In genomic region chr12:17711731-17712388, GRCm38 (mm10) we compare ENCODE assay signal across 13 mouse cellular contexts. TPM values are rescaled to one million over a fixed set of nuclear protein-coding genes. Genes with fewer than 3 reads are reported as not detected.
DNase-seq lines count a peak whose midpoint lies in the region; ATAC-seq lines count a peak whose summit lies in the region.
"Had no signal": no experiment of that assay in that cellular context is flagged by ENCODE, and none has a peak within 500 bp of the region (broad histone marks: within the 10 kb centered on the region; RNA-seq: fewer than 3 reads in every experiment).

No protein-coding gene starts in this region.

- no peak overlapping the region for H3K4me3 ChIP-seq in limb, embryonic 10.5 days
- H3K4me3 ChIP-seq in forebrain, embryonic 16.5 days (replicated peaks; ENCODE audit: low read length) = no peak overlapping the region
- H3K4me3 ChIP-seq: heart, adult 2 months had no signal

- H3K9me3 ChIP-seq in limb, embryonic 10.5 days (replicated peaks) = no peaks in the 10 kb centered on the region
- H3K9me3 ChIP-seq in forebrain, embryonic 16.5 days (ENCODE audit: control insufficient read depth, low read length) = no peaks in the 10 kb centered on the region

- H3K36me3 ChIP-seq in limb, embryonic 10.5 days = no peaks in the 10 kb centered on the region
- H3K36me3 ChIP-seq in forebrain, embryonic 16.5 days (ENCODE audit: control insufficient read depth, insufficient read depth) = no peaks in the 10 kb centered on the region

- H3K27ac ChIP-seq in limb, embryonic 10.5 days = peak overlapping the region; percentile 75
- no peak overlapping the region for H3K27ac ChIP-seq in forebrain, embryonic 16.5 days (ENCODE audit: low read length)
- H3K27ac ChIP-seq: heart, adult 2 months; stomach, postnatal 0 days had no signal

- peaks cover 63% of the 10 kb centered on the region for H3K4me1 ChIP-seq in limb, embryonic 10.5 days
- H3K4me1 ChIP-seq in forebrain, embryonic 16.5 days (replicated peaks; ENCODE audit: control insufficient read depth, insufficient read depth, low read length) = peaks cover 13% of the 10 kb centered on the region

- DNase-seq in cerebellum, postnatal 10 days = peak; percentile 47 to 57
- DNase-seq in cerebellum, adult 9-10 months = no peak
- DNase-seq in lung, adult 18-20 months = peak; percentile 42 to 60
- no peak for DNase-seq in lung, postnatal 25 days (ENCODE audit: low spot score)
- no peak for DNase-seq in limb, embryonic 10.5 days (ENCODE audit: low spot score)
- DNase-seq in yolk sac, embryonic 10.5 days (ENCODE audit: low spot score) = peak; percentile 71
- DNase-seq in layer of hippocampus, adult 9-11 months = no peak
- DNase-seq: adrenal gland, postnatal 25 days; heart, adult 2 months; midbrain, embryonic 14.5 days; retina, postnatal 1 day had no signal

- H3K4me2 ChIP-seq in forebrain, embryonic 16.5 days (ENCODE audit: low read length) = no peak overlapping the region

- no peak overlapping the region for H3K9ac ChIP-seq in forebrain, embryonic 16.5 days (replicated peaks; ENCODE audit: low read depth, low read length)

- no peak for ATAC-seq in forebrain, embryonic 16.5 days

- 57% methylated on average over 6 of the region's 6 CpGs for WGBS in limb, embryonic 10.5 days
- WGBS in forebrain, embryonic 16.5 days = 82% methylated on average over 6 of the region's 6 CpGs

- no peaks in the 10 kb centered on the region for H3K27me3 ChIP-seq in limb, embryonic 10.5 days (ENCODE audit: low read depth, poor library complexity, severe bottlenecking)
- no peaks in the 10 kb centered on the region for H3K27me3 ChIP-seq in forebrain, embryonic 16.5 days (replicated peaks; ENCODE audit: control insufficient read depth, insufficient read depth, low read length)

RNA-seq across cellular contexts. Expression of gene Hpcal1, which starts 21.2 kb away (rescaled TPM):
- polyA plus RNA-seq in limb, embryonic 10.5 days (2016; fragmentation: Nextera tagmentation; extraction: Ambion mirVana) = 34.2 and 35.3 TPM in 2 replicates
- 34.6 and 47.1 TPM in 2 replicates for polyA plus RNA-seq in forebrain, embryonic 16.5 days (2015; fragmentation: Nextera tagmentation; extraction: Ambion mirVana)

Comparison
In these comparisons a context has a peak if more than half of its experiments do, and no peak if none do; other contexts are left out.
1. DNase-seq: peak in cerebellum, postnatal 10 days (2 of 2), lung, adult 18-20 months (2 of 2) and yolk sac, embryonic 10.5 days (single experiment); none in cerebellum, adult 9-10 months (single experiment), lung, postnatal 25 days (single experiment), limb, embryonic 10.5 days (single experiment) and layer of hippocampus, adult 9-11 months (single experiment).